Mouse (Mus musculus) heart, postnatal 0 days (tissue): ENCODE results near the gene Gm13697.

Source experiments
- CTCF ChIP-seq: IDR thresholded peaks from 2 replicates; pipeline ENCODE4 v1.5.1; 2016; ENCODE audit warnings: antibody characterized with exemption, control low read depth, low read depth
- EP300 ChIP-seq: IDR thresholded peaks from 2 replicates; pipeline ENCODE4 v1.6.1; 2016; ENCODE audit warnings: antibody characterized with exemption, low read depth

GRCm38 (mm10) chr2:84035997-84036396, 51.5 kb downstream of the Gm13697 start:
- TF ChIP-seq CTCF (no peak), EP300 (no peak)
